In the genomic region with DNA sequence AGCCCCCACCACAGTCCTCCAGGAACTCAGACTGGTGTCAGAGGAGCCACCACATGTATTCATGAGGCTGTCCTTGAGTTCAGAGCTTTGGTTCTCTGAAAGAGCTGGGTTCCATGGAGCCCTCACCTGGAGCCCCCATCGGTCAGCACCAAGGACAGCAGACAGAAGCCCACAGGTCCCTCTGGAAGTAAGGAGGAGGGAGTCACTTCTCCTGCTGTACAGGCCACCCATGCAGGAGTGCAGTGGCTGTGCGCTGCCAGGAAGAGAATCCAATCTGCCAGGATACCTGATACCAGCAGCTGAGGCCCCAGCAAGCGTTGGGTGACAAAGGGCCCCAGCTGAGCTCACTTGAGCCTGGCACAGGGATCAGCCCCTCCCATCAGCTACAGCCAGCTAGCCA, we compare ENCODE assay signal across 15 mouse cellular contexts.
DNase-seq lines count a peak whose midpoint lies in the region; ATAC-seq and TF ChIP-seq lines count a peak whose summit lies in the region.
"Had no signal": no experiment of that assay in that cellular context is flagged by ENCODE, and none has a peak within 500 bp of the region (broad histone marks: within the 10 kb centered on the region; RNA-seq: fewer than 3 reads in every experiment).

No protein-coding gene starts in this region.

- no peaks in the 10 kb centered on the region for H3K4me1 ChIP-seq in lung, embryonic 14.5 days (ENCODE audit: insufficient read depth)
- H3K4me1 ChIP-seq in neural tube, embryonic 11.5 days (ENCODE audit: control insufficient read depth, insufficient read depth, low read length), result no peaks in the 10 kb centered on the region
- H3K4me1 ChIP-seq: heart, embryonic 10.5 days; intestine, embryonic 15.5 days had no signal

- H3K9ac ChIP-seq in lung, embryonic 14.5 days, result no peak overlapping the region
- H3K9ac ChIP-seq in neural tube, embryonic 11.5 days (ENCODE audit: low read length), result no peak overlapping the region
- H3K9ac ChIP-seq: intestine, embryonic 15.5 days had no signal

- no peaks in the 10 kb centered on the region for H3K27me3 ChIP-seq in lung, embryonic 14.5 days (ENCODE audit: insufficient read depth, low read length)
- no peaks in the 10 kb centered on the region for H3K27me3 ChIP-seq in neural tube, embryonic 11.5 days (ENCODE audit: control insufficient read depth, insufficient read depth, low read length)
- H3K27me3 ChIP-seq: intestine, embryonic 15.5 days had no signal

- H3K4me2 ChIP-seq in lung, embryonic 14.5 days, result no peak overlapping the region
- H3K4me2 ChIP-seq in neural tube, embryonic 11.5 days (ENCODE audit: low read depth), result no peak overlapping the region
- H3K4me2 ChIP-seq: intestine, embryonic 15.5 days; midbrain, embryonic 11.5 days had no signal

- H3K36me3 ChIP-seq in lung, embryonic 14.5 days (ENCODE audit: insufficient read depth), result no peaks in the 10 kb centered on the region
- H3K36me3 ChIP-seq in neural tube, embryonic 11.5 days (ENCODE audit: control insufficient read depth, insufficient read depth, low read length), result no peaks in the 10 kb centered on the region
- H3K36me3 ChIP-seq: heart, embryonic 10.5 days; intestine, embryonic 15.5 days had no signal

- TF ChIP-seq CTCF in lung, embryonic 14.5 days (IDR thresholded peaks at IDR 0.05; ENCODE audit: low read depth), result no peak

- H3K4me3 ChIP-seq in lung, embryonic 14.5 days (ENCODE audit: low read depth, low read length), result no peak overlapping the region
- H3K4me3 ChIP-seq in neural tube, embryonic 11.5 days (ENCODE audit: low read depth, low read length), result no peak overlapping the region
- H3K4me3 ChIP-seq: heart, embryonic 10.5 days; intestine, embryonic 15.5 days had no signal

- DNase-seq in heart, postnatal 10 days, result peak; percentile 28
- DNase-seq in heart, postnatal 36 days, result no peak
- DNase-seq in lung, embryonic 14.5 days, result peak; percentile 54
- no peak for DNase-seq in lung, postnatal 36 days
- DNase-seq in embryo, embryonic 11 days, result peak; percentile 57
- DNase-seq in neural tube, embryonic 11.5 days (ENCODE audit: low spot score), result peak; percentile 40
- no peak for DNase-seq in layer of hippocampus, adult 9-10 months (ENCODE audit: low spot score)
- DNase-seq in testis, postnatal 10 days (ENCODE audit: low spot score), result no peak
- DNase-seq: adrenal gland, postnatal 36 days; cerebellum, adult 18-20 months; lung, adult 2 months; thymus, adult 18-20 months had no signal

- intact Hi-C loops in heart, postnatal 10 days (cut with DNase I), result no loop called here
- intact Hi-C loops in heart, postnatal 36 days (cut with DNase I), result no loop called here

- H3K27ac ChIP-seq in lung, embryonic 14.5 days (ENCODE audit: low read depth), result no peak overlapping the region
- no peak overlapping the region for H3K27ac ChIP-seq in neural tube, embryonic 11.5 days (ENCODE audit: low read depth, low read length)
- H3K27ac ChIP-seq: heart, embryonic 10.5 days; intestine, embryonic 15.5 days had no signal

- no peaks in the 10 kb centered on the region for H3K9me3 ChIP-seq in lung, embryonic 14.5 days (ENCODE audit: low read depth, low read length)
- no peaks in the 10 kb centered on the region for H3K9me3 ChIP-seq in neural tube, embryonic 11.5 days (ENCODE audit: control insufficient read depth, low read length)
- H3K9me3 ChIP-seq: heart, embryonic 10.5 days; intestine, embryonic 15.5 days had no signal

- 11% methylated on average over 3 of the region's 3 CpGs for WGBS in lung, embryonic 14.5 days
- 17% methylated on average over 3 of the region's 3 CpGs for WGBS in neural tube, embryonic 11.5 days

- ATAC-seq in lung, embryonic 14.5 days (ENCODE audit: insufficient read depth), result no peak
- no peak for ATAC-seq in neural tube, embryonic 11.5 days (ENCODE audit: insufficient read depth, low FRiP score, low TSS enrichment)
- ATAC-seq: intestine, embryonic 15.5 days had no signal

Comparison
In these comparisons a context has a peak if more than half of its experiments do, and no peak if none do; other contexts are left out.
1. DNase-seq: peak in heart, postnatal 10 days (2 of 2), lung, embryonic 14.5 days (single experiment), embryo, embryonic 11 days (single experiment) and neural tube, embryonic 11.5 days (single experiment); none in heart, postnatal 36 days (0 of 2), lung, postnatal 36 days (single experiment), layer of hippocampus, adult 9-10 months (single experiment) and testis, postnatal 10 days (single experiment).